ENCODE assay signal across 8 mouse cellular contexts in the genomic region with DNA sequence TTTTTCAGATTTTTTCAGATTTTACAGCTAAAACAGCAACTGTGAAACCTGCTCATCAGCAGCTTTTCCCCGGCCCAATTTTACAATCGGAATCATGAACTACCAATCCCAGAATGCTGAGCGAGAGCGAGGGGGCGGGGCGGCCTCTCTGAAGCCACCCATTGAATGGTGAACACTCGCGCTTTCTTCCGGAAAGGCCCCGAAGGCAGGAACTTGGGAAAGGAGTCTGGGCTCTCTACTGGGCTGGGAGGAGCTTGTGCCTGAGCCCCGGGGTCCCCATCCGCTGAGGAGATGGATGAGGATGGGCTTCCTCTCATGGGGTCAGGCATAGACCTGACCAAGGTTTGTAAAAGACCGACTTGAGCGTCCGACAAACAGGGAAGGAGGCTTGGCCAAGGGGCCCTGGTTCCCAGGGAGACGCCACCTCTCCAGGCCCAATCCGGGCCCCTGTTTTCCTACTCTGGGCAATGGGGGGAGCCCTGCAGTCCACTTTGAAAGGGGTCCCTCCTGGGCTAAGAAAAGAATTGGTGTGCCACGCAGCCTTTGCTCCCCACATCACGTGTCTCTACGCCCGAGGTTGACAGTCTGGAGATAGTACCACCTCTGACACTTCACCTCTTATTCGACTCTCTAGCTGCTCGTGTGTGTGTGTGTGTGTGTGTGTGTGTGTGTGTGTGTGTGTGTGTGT. TPM values are rescaled to one million over a fixed set of nuclear protein-coding genes. Genes with fewer than 3 reads are reported as not detected.
DNase-seq lines count a peak whose midpoint lies in the region; ATAC-seq and TF ChIP-seq lines count a peak whose summit lies in the region.

A gene (plus strand): TSS at position 143 of the 688 bp plus-strand sequence.

- H3K4me3 ChIP-seq in bone marrow macrophage, adult 2 months (ENCODE audit: insufficient read depth, low read length): peak within 1 kb of the TSS; percentile 80
- H3K4me3 ChIP-seq in embryonic fibroblast, embryonic 13.5 days (ENCODE audit: insufficient read depth, low read length): peak within 1 kb of the TSS; percentile 42
- H3K4me3 ChIP-seq in kidney, embryonic 14.5 days (ENCODE audit: low read length): peak within 1 kb of the TSS; percentile 72
- peak within 1 kb of the TSS; percentile 67 for H3K4me3 ChIP-seq in limb, embryonic 15.5 days

- peaks cover 4% of the 10 kb centered on the region for H3K4me1 ChIP-seq in bone marrow macrophage, adult 2 months (ENCODE audit: control insufficient read depth, insufficient read depth, low read length)
- peaks cover 2% of the 10 kb centered on the region; the same call in 1 of the 2 replicates for H3K4me1 ChIP-seq in embryonic fibroblast, embryonic 13.5 days (ENCODE audit: control insufficient read depth, insufficient read depth, low read length)
- no peaks in the 10 kb centered on the region for H3K4me1 ChIP-seq in kidney, embryonic 14.5 days (ENCODE audit: control insufficient read depth, insufficient read depth, low read length)
- H3K4me1 ChIP-seq in limb, embryonic 15.5 days: peaks cover 4% of the 10 kb centered on the region; the same call in 1 of the 2 replicates

- no peaks in the 10 kb centered on the region for H3K27me3 ChIP-seq in kidney, embryonic 14.5 days (ENCODE audit: control insufficient read depth, insufficient read depth, low read length)
- H3K27me3 ChIP-seq in limb, embryonic 15.5 days: no peaks in the 10 kb centered on the region

- DNase-seq in A20 (ENCODE audit: low read depth, low spot score): peak; percentile 90
- DNase-seq in heart, adult 9 months (ENCODE audit: low spot score in 2 of 2): peak; percentile 90 to 91
- DNase-seq in monocyte, adult 2 months (ENCODE audit: low read depth in 1 of 2, low spot score in 2 of 2): peak; percentile 33 to 68
- peak; percentile 83 to 90 for DNase-seq in spleen, postnatal 36 days (ENCODE audit: low spot score in 2 of 2)

- H3K36me3 ChIP-seq in kidney, embryonic 14.5 days (ENCODE audit: control insufficient read depth, insufficient read depth, low read length): no peaks in the 10 kb centered on the region; the same call in 1 of the 2 replicates
- H3K36me3 ChIP-seq in limb, embryonic 15.5 days: peaks cover 7% of the 10 kb centered on the region; the same call in 1 of the 2 replicates

- peak within 1 kb of the TSS; percentile 64 for H3K4me2 ChIP-seq in kidney, embryonic 14.5 days (replicated peaks; ENCODE audit: low read depth, low read length)
- peak within 1 kb of the TSS; percentile 69 for H3K4me2 ChIP-seq in limb, embryonic 15.5 days

- peak within 1 kb of the TSS; percentile 30 for H3K27ac ChIP-seq in bone marrow macrophage, adult 2 months (ENCODE audit: insufficient read depth, low read depth, low read length)
- peak within 1 kb of the TSS; percentile 1; the same call in 1 of the 2 replicates for H3K27ac ChIP-seq in embryonic fibroblast, embryonic 13.5 days (ENCODE audit: insufficient read depth, low read length)
- peak within 1 kb of the TSS; percentile 68; the same call in 1 of the 2 replicates for H3K27ac ChIP-seq in kidney, embryonic 14.5 days (ENCODE audit: low read depth, low read length)
- H3K27ac ChIP-seq in limb, embryonic 15.5 days: peak within 1 kb of the TSS; percentile 82

- no peak for TF ChIP-seq CTCF in bone marrow macrophage, adult 2 months (IDR thresholded peaks at IDR 0.05; ENCODE audit: low read depth, low read length)
- TF ChIP-seq CTCF in embryonic fibroblast, embryonic 13.5 days (IDR thresholded peaks at IDR 0.05; ENCODE audit: borderline replicate concordance, insufficient read depth, low read length): no peak

- peak within 1 kb of the TSS; percentile 74 for H3K9ac ChIP-seq in kidney, embryonic 14.5 days (ENCODE audit: low read depth, low read length)
- H3K9ac ChIP-seq in limb, embryonic 15.5 days: peak within 1 kb of the TSS; percentile 69

- TF ChIP-seq POLR2A in bone marrow macrophage, adult 2 months (IDR thresholded peaks at IDR 0.05; ENCODE audit: borderline replicate concordance, low read depth, low read length): no peak
- TF ChIP-seq POLR2A in embryonic fibroblast, embryonic 13.5 days (IDR thresholded peaks at IDR 0.05; ENCODE audit: low read depth, low read length): peak; percentile 87

- H3K9me3 ChIP-seq in kidney, embryonic 14.5 days (ENCODE audit: control insufficient read depth, low read length): no peaks in the 10 kb centered on the region
- H3K9me3 ChIP-seq in limb, embryonic 15.5 days: no peaks in the 10 kb centered on the region

- 1% methylated on average over 23 of the region's 23 CpGs for WGBS in kidney, embryonic 14.5 days
- 3% methylated on average over 23 of the region's 23 CpGs for WGBS in limb, embryonic 15.5 days

- peak; percentile 99 for ATAC-seq in kidney, embryonic 14.5 days (ENCODE audit: low FRiP score, low TSS enrichment)
- peak; percentile 95 for ATAC-seq in limb, embryonic 15.5 days (ENCODE audit: insufficient number of reproducible peaks, low FRiP score, low TSS enrichment, low read depth)

RNA-seq across cellular contexts. Expression of the gene that starts here (rescaled TPM):
- 75.7 and 76.4 TPM in 2 replicates for polyA plus RNA-seq in bone marrow macrophage, adult 2 months (2012; ENCODE audit: insufficient read depth, insufficient read length, missing spikeins)
- 55.5 and 63.0 TPM in 2 replicates for polyA plus RNA-seq in embryonic fibroblast, embryonic 13.5 days (2011; ENCODE audit: insufficient read length, low read depth, missing spikeins)
- 60.1 and 79.3 TPM in 2 replicates for polyA plus RNA-seq in kidney, embryonic 14.5 days (2014; fragmentation: Nextera tagmentation; extraction: Ambion mirVana)
- polyA plus RNA-seq in limb, embryonic 15.5 days (2015; fragmentation: Nextera tagmentation; extraction: Ambion mirVana): 54.8 and 55.9 TPM in 2 replicates

Comparison
In these comparisons a context has a peak if more than half of its experiments do, and no peak if none do; other contexts are left out.
1. Peak in every context shown above with its lines: DNase-seq, ATAC-seq, H3K4me3 ChIP-seq and H3K27ac ChIP-seq.
2. H3K27ac ChIP-seq: peak in every context shown above with its lines; median percentile 82 in limb, embryonic 15.5 days; 68 in kidney, embryonic 14.5 days; 30 in bone marrow macrophage, adult 2 months; 1 in embryonic fibroblast, embryonic 13.5 days.